In the genomic region with DNA sequence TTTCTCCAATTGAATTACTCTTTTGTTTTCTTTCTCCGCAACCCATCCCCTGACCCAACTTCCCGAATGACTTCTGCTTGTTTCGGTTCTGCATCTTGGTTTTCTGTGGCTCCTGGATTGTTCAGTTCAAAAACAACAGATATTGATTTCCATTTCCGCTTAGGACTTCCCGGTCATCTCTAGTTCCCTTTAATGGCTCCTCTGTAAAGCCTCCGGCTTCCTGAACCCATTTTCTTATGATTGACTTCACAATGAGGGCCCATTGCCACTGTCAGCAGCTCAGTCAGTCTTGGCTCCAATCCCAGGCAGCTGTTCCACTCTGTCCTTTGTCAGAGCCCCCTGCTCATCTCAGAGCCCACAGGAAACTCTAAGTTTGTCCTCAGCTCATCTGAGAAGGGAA, we compare ENCODE assay signal across 10 mouse cellular contexts. TPM values are rescaled to one million over a fixed set of nuclear protein-coding genes. Genes with fewer than 3 reads are reported as not detected.
A peak's percentile ranks its signal among the peaks of the same experiment; 100 is the strongest.
DNase-seq lines count a peak whose midpoint lies in the region; ATAC-seq lines count a peak whose summit lies in the region.
"Had no signal": no experiment of that assay in that cellular context is flagged by ENCODE, and none has a peak within 500 bp of the region (broad histone marks: within the 10 kb centered on the region; RNA-seq: fewer than 3 reads in every experiment).

No protein-coding gene starts in this region.

- H3K27ac ChIP-seq in hindbrain, embryonic 15.5 days (replicated peaks): no peak overlapping the region
- no peak overlapping the region for H3K27ac ChIP-seq in hindbrain, embryonic 12.5 days
- H3K27ac ChIP-seq in heart, embryonic 11.5 days (ENCODE audit: low read depth, low read length): no peak overlapping the region
- H3K27ac ChIP-seq: limb, embryonic 13.5 days had no signal

- H3K9ac ChIP-seq in hindbrain, embryonic 15.5 days: no peak overlapping the region
- no peak overlapping the region for H3K9ac ChIP-seq in hindbrain, embryonic 12.5 days
- no peak overlapping the region for H3K9ac ChIP-seq in heart, embryonic 11.5 days (ENCODE audit: low read depth, low read length)
- H3K9ac ChIP-seq: limb, embryonic 13.5 days had no signal

- peak; percentile 33 for DNase-seq in kidney, adult 11 months
- peak; percentile 56 for DNase-seq in lung, postnatal 36 days
- DNase-seq in MN1 (ENCODE audit: low spot score): no peak
- DNase-seq: cerebellum, adult 11-12 months had no signal

- H3K4me2 ChIP-seq in hindbrain, embryonic 15.5 days: 0 out of 2 replicates have a peak overlapping the region, but pooled peaks have one; percentile 13
- H3K4me2 ChIP-seq in hindbrain, embryonic 12.5 days (replicated peaks): no peak overlapping the region
- no peak overlapping the region for H3K4me2 ChIP-seq in heart, embryonic 11.5 days
- H3K4me2 ChIP-seq: limb, embryonic 13.5 days had no signal

- WGBS in hindbrain, embryonic 15.5 days: 33% methylated on average over 6 of the region's 6 CpGs
- WGBS in hindbrain, embryonic 12.5 days: 42% methylated on average over 6 of the region's 6 CpGs
- WGBS in heart, embryonic 11.5 days (ENCODE audit: insufficient replicate concordance): 60% methylated on average over 6 of the region's 6 CpGs

- peaks cover 11% of the 10 kb centered on the region for H3K4me1 ChIP-seq in hindbrain, embryonic 15.5 days (replicated peaks)
- peaks cover 8% of the 10 kb centered on the region for H3K4me1 ChIP-seq in hindbrain, embryonic 12.5 days
- H3K4me1 ChIP-seq in heart, embryonic 11.5 days (ENCODE audit: control insufficient read depth, insufficient read depth, low read length): no peaks in the 10 kb centered on the region
- H3K4me1 ChIP-seq: limb, embryonic 13.5 days had no signal

- ATAC-seq in hindbrain, embryonic 15.5 days (ENCODE audit: low FRiP score, low read depth): no peak; the same call in 1 of the 2 replicates
- no peak for ATAC-seq in hindbrain, embryonic 12.5 days (ENCODE audit: low FRiP score)
- peak; percentile 59; the same call in 1 of the 2 replicates for ATAC-seq in heart, embryonic 11.5 days (replicated peaks; ENCODE audit: insufficient number of reproducible peaks, low FRiP score, low TSS enrichment)
- ATAC-seq in erythroblast, adult 5-6 weeks (replicated peaks; ENCODE audit: low FRiP score, poor library complexity, severe bottlenecking): no peak
- no peak for ATAC-seq in erythroid progenitor cell, adult 5-6 weeks (replicated peaks; ENCODE audit: low FRiP score, poor library complexity, severe bottlenecking)

- no peaks in the 10 kb centered on the region for H3K27me3 ChIP-seq in hindbrain, embryonic 15.5 days
- H3K27me3 ChIP-seq in hindbrain, embryonic 12.5 days: no peaks in the 10 kb centered on the region
- peaks cover 4% of the 10 kb centered on the region; the same call in 1 of the 2 replicates for H3K27me3 ChIP-seq in heart, embryonic 11.5 days (ENCODE audit: control insufficient read depth, insufficient read depth, low read length)
- H3K27me3 ChIP-seq: limb, embryonic 13.5 days had no signal

- no peak overlapping the region for H3K4me3 ChIP-seq in hindbrain, embryonic 15.5 days
- no peak overlapping the region for H3K4me3 ChIP-seq in hindbrain, embryonic 12.5 days
- H3K4me3 ChIP-seq in heart, embryonic 11.5 days (ENCODE audit: low read depth, low read length): no peak overlapping the region
- H3K4me3 ChIP-seq: limb, embryonic 13.5 days had no signal

- H3K36me3 ChIP-seq in hindbrain, embryonic 15.5 days: no peaks in the 10 kb centered on the region
- no peaks in the 10 kb centered on the region for H3K36me3 ChIP-seq in hindbrain, embryonic 12.5 days
- H3K36me3 ChIP-seq in heart, embryonic 11.5 days (ENCODE audit: control insufficient read depth, insufficient read depth, low read length): no peaks in the 10 kb centered on the region
- H3K36me3 ChIP-seq: limb, embryonic 13.5 days had no signal

- H3K9me3 ChIP-seq in hindbrain, embryonic 15.5 days: no peaks in the 10 kb centered on the region
- H3K9me3 ChIP-seq in hindbrain, embryonic 12.5 days (replicated peaks): no peaks in the 10 kb centered on the region
- no peaks in the 10 kb centered on the region for H3K9me3 ChIP-seq in heart, embryonic 11.5 days (replicated peaks; ENCODE audit: control insufficient read depth, low read length)
- H3K9me3 ChIP-seq: limb, embryonic 13.5 days had no signal

RNA-seq across cellular contexts. Expression of a gene that starts 16.5 kb away (rescaled TPM):
- 20.8 and 21.1 TPM in 2 replicates for polyA plus RNA-seq in hindbrain, embryonic 15.5 days (2015; fragmentation: Nextera tagmentation; extraction: Ambion mirVana)
- polyA plus RNA-seq in hindbrain, embryonic 12.5 days (2016; fragmentation: Nextera tagmentation; extraction: Ambion mirVana): 29.5 and 31.7 TPM in 2 replicates
- polyA plus RNA-seq in heart, embryonic 11.5 days (2014; fragmentation: Nextera tagmentation; extraction: Ambion mirVana): 14.8 and 15.3 TPM in 2 replicates
- 0.42 and 0.96 TPM in 2 replicates for total RNA-seq in erythroblast, adult 5-6 weeks (2015; ENCODE audit: low replicate concordance)
- total RNA-seq in erythroblast, adult 5-6 weeks (2017; ENCODE audit: low replicate concordance): 0.28 and 0.85 TPM in 2 replicates
- 0.72 and 2.1 TPM in 2 replicates for total RNA-seq in erythroid progenitor cell, adult 5-6 weeks (2015; ENCODE audit: low replicate concordance)
- total RNA-seq in erythroid progenitor cell, adult 5-6 weeks (2017; ENCODE audit: low replicate concordance): 0.26 TPM in 1 of 2 replicates, not detected in the other

RNA-seq across cellular contexts. Expression of a gene that starts 31.2 kb away (rescaled TPM):
- 0.83 and 2.3 TPM in 2 replicates for polyA plus RNA-seq in hindbrain, embryonic 15.5 days (2015; fragmentation: Nextera tagmentation; extraction: Ambion mirVana)
- 0.72 TPM in 1 of 2 replicates, not detected in the other for polyA plus RNA-seq in hindbrain, embryonic 12.5 days (2016; fragmentation: Nextera tagmentation; extraction: Ambion mirVana)
- 0.64 and 1.2 TPM in 2 replicates for polyA plus RNA-seq in heart, embryonic 11.5 days (2014; fragmentation: Nextera tagmentation; extraction: Ambion mirVana)
- 28.2 and 42.2 TPM in 2 replicates for total RNA-seq in erythroblast, adult 5-6 weeks (2015; ENCODE audit: low replicate concordance)
- 17.0 and 21.0 TPM in 2 replicates for total RNA-seq in erythroblast, adult 5-6 weeks (2017; ENCODE audit: low replicate concordance)
- total RNA-seq in erythroid progenitor cell, adult 5-6 weeks (2015; ENCODE audit: low replicate concordance): 4.2 TPM in 1 of 2 replicates, not detected in the other
- total RNA-seq in erythroid progenitor cell, adult 5-6 weeks (2017; ENCODE audit: low replicate concordance): 9.9 TPM in 1 of 2 replicates, not detected in the other

RNA-seq across cellular contexts. Expression of a gene that starts 34.8 kb away (rescaled TPM):
- polyA plus RNA-seq in hindbrain, embryonic 15.5 days (2015; fragmentation: Nextera tagmentation; extraction: Ambion mirVana): 6,860 and 8,722 TPM in 2 replicates
- polyA plus RNA-seq in hindbrain, embryonic 12.5 days (2016; fragmentation: Nextera tagmentation; extraction: Ambion mirVana): 6,460 and 7,804 TPM in 2 replicates
- polyA plus RNA-seq in heart, embryonic 11.5 days (2014; fragmentation: Nextera tagmentation; extraction: Ambion mirVana): 18,841 and 22,217 TPM in 2 replicates
- total RNA-seq in erythroblast, adult 5-6 weeks (2015; ENCODE audit: low replicate concordance): 143,341 and 149,783 TPM in 2 replicates
- 224,706 and 268,423 TPM in 2 replicates for total RNA-seq in erythroblast, adult 5-6 weeks (2017; ENCODE audit: low replicate concordance)
- 80,494 and 89,325 TPM in 2 replicates for total RNA-seq in erythroid progenitor cell, adult 5-6 weeks (2015; ENCODE audit: low replicate concordance)
- total RNA-seq in erythroid progenitor cell, adult 5-6 weeks (2017; ENCODE audit: low replicate concordance): 96,767 and 123,026 TPM in 2 replicates

RNA-seq across cellular contexts. Expression of a gene that starts 44.3 kb away (rescaled TPM):
- polyA plus RNA-seq in hindbrain, embryonic 15.5 days (2015; fragmentation: Nextera tagmentation; extraction: Ambion mirVana): 0.51 and 0.95 TPM in 2 replicates
- 4.6 and 5.1 TPM in 2 replicates for polyA plus RNA-seq in hindbrain, embryonic 12.5 days (2016; fragmentation: Nextera tagmentation; extraction: Ambion mirVana)
- 23.0 and 24.4 TPM in 2 replicates for polyA plus RNA-seq in heart, embryonic 11.5 days (2014; fragmentation: Nextera tagmentation; extraction: Ambion mirVana)
- 294 and 334 TPM in 2 replicates for total RNA-seq in erythroblast, adult 5-6 weeks (2015; ENCODE audit: low replicate concordance)
- total RNA-seq in erythroblast, adult 5-6 weeks (2017; ENCODE audit: low replicate concordance): 138 and 139 TPM in 2 replicates
- total RNA-seq in erythroid progenitor cell, adult 5-6 weeks (2015; ENCODE audit: low replicate concordance): 247 and 301 TPM in 2 replicates
- 56.8 and 86.4 TPM in 2 replicates for total RNA-seq in erythroid progenitor cell, adult 5-6 weeks (2017; ENCODE audit: low replicate concordance)

RNA-seq across cellular contexts. Expression of a gene that starts 47.8 kb away (rescaled TPM):
- polyA plus RNA-seq in hindbrain, embryonic 15.5 days (2015; fragmentation: Nextera tagmentation; extraction: Ambion mirVana): 2,663 and 3,254 TPM in 2 replicates
- polyA plus RNA-seq in hindbrain, embryonic 12.5 days (2016; fragmentation: Nextera tagmentation; extraction: Ambion mirVana): 2,983 and 3,718 TPM in 2 replicates
- polyA plus RNA-seq in heart, embryonic 11.5 days (2014; fragmentation: Nextera tagmentation; extraction: Ambion mirVana): 8,943 and 11,032 TPM in 2 replicates
- 59,368 and 63,767 TPM in 2 replicates for total RNA-seq in erythroblast, adult 5-6 weeks (2015; ENCODE audit: low replicate concordance)
- total RNA-seq in erythroblast, adult 5-6 weeks (2017; ENCODE audit: low replicate concordance): 14,861 and 24,674 TPM in 2 replicates
- 47,098 and 48,818 TPM in 2 replicates for total RNA-seq in erythroid progenitor cell, adult 5-6 weeks (2015; ENCODE audit: low replicate concordance)
- total RNA-seq in erythroid progenitor cell, adult 5-6 weeks (2017; ENCODE audit: low replicate concordance): 9,652 and 12,236 TPM in 2 replicates
